Mouse (Mus musculus): Measurements from ENCODE around the gene Morc3. TPM values are rescaled to one million over a fixed set of nuclear protein-coding genes. Genes with fewer than 3 reads are reported as not detected.

Gene Morc3
- polyA plus RNA-seq, 2 experiments, result 11.8 to 16.4 TPM

DNA sequence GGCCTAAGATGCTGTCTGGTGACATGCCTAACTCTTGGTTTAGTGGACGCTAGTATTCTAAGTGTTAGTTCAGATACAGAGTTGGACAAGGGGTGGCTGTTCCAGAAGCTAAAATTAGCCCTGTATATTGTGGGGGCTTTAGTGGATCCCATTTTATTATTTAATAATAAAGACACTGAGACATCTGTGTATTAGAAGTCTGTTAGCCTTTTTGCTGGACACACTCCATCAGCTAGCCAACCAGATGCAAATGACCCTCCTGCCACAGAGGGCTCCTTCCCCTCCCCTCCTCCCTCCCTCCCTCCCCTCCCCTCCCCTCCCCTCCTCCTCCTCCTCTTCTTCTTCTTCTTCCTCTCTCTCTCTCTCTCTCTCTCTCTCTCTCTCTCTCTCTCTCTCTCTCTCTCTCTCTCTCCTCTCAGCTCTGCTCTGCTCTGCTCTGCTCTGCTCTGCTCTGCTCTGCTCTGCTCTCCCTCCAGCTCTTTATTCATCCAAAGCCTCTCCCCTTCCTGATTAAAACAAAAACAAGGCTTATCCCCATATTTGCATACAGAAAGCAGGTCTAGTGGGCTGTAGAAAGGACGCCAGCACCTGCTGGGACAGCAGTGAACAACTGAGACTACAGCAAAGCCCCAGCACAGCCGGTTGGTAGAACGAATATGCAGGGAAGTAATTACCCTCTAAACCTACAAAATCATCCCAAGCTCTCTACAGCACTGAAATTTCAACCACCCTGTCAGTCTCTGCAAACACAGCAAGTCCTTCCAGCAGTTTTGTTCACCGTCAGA, 41.8 kb upstream of the Morc3 start:
- TF ChIP-seq EP300 (IDR thresholded peaks at IDR 0.05; ENCODE audit: low read depth), result no peak
- no peak for TF ChIP-seq CTCF (IDR thresholded peaks at IDR 0.05; ENCODE audit: low read depth)
- no peak overlapping the region for H3K4me3 ChIP-seq (ENCODE audit: insufficient read depth in 1 of 2, low read depth in 2 of 2, low read length in 2 of 2)
- H3K4me2 ChIP-seq (ENCODE audit: low read depth), result no peak overlapping the region
- H3K27me3 ChIP-seq (ENCODE audit: control insufficient read depth, insufficient read depth, low read length), result no peaks in the 10 kb centered on the region
- WGBS (ENCODE audit: insufficient replicate concordance), result 56% methylated on average over 5 of the region's 5 CpGs
- ATAC-seq (ENCODE audit: insufficient read depth) (no peak), DNase-seq (ENCODE audit: low read depth in 3 of 3, low spot score in 3 of 3) (no peak)
- no peaks in the 10 kb centered on the region for H3K9me3 ChIP-seq (ENCODE audit: control insufficient read depth, low read length)
- H3K9ac ChIP-seq (replicated peaks), result no peak overlapping the region
- H3K27ac ChIP-seq, result no peak overlapping the region
- H3K36me3 ChIP-seq (replicated peaks; ENCODE audit: control insufficient read depth, insufficient read depth, low read depth), result no peaks in the 10 kb centered on the region
- peaks cover 8 to 12% of the 10 kb centered on the region in 2 experiments for H3K4me1 ChIP-seq (replicated peaks; ENCODE audit: control insufficient read depth in 2 of 2, insufficient read depth in 2 of 2, low read length in 1 of 2)

DNA sequence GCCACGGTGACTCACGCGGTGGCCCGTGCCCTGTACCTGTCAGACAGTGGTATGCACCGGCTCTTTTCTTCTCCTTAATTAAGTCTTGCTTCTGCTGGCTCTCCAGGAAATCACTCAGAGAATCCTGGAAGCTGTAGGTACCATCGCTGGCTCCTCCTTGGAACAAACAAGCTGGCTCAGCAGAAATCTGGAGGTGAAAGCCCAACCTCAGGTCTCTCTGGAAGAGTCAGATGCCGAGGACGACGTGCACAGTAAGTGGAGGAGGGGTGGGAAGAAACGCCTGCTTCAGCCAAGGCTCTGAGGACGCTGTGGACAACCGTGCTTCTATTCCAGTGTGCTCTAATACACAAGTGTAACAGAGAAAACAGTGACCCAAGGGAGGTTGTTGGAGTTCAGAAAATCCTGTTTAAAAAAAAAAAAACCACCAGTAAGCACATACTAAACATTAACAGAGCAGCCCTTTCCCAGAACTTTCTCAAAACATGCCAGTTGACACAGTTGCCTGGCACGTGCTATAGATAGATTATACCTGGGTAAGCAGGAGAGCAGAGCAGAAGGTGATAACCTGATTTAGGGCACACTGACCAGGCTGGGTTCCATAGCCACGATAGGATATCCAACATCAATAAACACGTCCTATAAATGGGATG, 38.8 kb upstream of the Morc3 start:
- no peak for DNase-seq (ENCODE audit: low read depth in 3 of 3, low spot score in 3 of 3)
- no peak overlapping the region for H3K9ac ChIP-seq (replicated peaks)
- no peaks in the 10 kb centered on the region for H3K27me3 ChIP-seq (ENCODE audit: control insufficient read depth, insufficient read depth, low read length)
- no peaks in the 10 kb centered on the region for H3K36me3 ChIP-seq (replicated peaks; ENCODE audit: control insufficient read depth, insufficient read depth, low read depth)
- H3K9me3 ChIP-seq (ENCODE audit: control insufficient read depth, low read length), result no peaks in the 10 kb centered on the region
- H3K27ac ChIP-seq, result no peak overlapping the region
- H3K4me2 ChIP-seq (ENCODE audit: low read depth), result no peak overlapping the region
- WGBS (ENCODE audit: insufficient replicate concordance), result 78% methylated on average over 15 of the region's 15 CpGs
- H3K4me1 ChIP-seq (replicated peaks; ENCODE audit: control insufficient read depth in 2 of 2, insufficient read depth in 2 of 2, low read length in 1 of 2), result peaks cover 6 to 10% of the 10 kb centered on the region in 2 experiments
- H3K4me3 ChIP-seq (ENCODE audit: insufficient read depth in 1 of 2, low read depth in 2 of 2, low read length in 2 of 2), result no peak overlapping the region
- TF ChIP-seq EP300 (IDR thresholded peaks at IDR 0.05; ENCODE audit: low read depth), result no peak
- no peak for TF ChIP-seq CTCF (IDR thresholded peaks at IDR 0.05; ENCODE audit: low read depth)
- no peak for ATAC-seq (ENCODE audit: insufficient read depth)

DNA sequence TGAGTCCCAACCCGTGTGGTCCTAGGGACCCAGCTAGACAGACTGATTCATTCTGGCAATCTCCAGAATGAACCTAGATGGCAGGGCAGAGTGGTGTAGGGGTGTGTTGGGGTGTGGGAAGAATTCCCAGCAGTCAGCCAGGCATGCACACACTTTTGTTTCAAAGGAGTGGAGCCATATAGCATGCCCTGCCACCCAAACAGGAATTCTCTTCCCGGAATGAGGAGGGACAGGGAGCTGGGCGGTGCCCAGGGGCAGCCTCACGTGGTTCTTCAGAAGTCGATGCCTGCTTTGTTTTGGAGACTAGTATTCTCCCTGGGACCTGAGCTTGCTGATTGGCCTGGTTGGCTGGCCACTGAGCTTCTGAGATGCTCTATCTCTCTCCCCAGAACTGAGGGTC, 37.1 kb upstream of the Morc3 start:
- H3K4me2 ChIP-seq (ENCODE audit: low read depth), result no peak overlapping the region
- no peaks in the 10 kb centered on the region for H3K36me3 ChIP-seq (replicated peaks; ENCODE audit: control insufficient read depth, insufficient read depth, low read depth)
- H3K4me1 ChIP-seq (replicated peaks; ENCODE audit: control insufficient read depth in 2 of 2, insufficient read depth in 2 of 2, low read length in 1 of 2), result peaks cover 0 to 3% of the 10 kb centered on the region in 2 experiments; a peak in 1 of 4 replicates
- no peak overlapping the region for H3K4me3 ChIP-seq (ENCODE audit: insufficient read depth in 1 of 2, low read depth in 2 of 2, low read length in 2 of 2)
- H3K27ac ChIP-seq, result no peak overlapping the region
- H3K27me3 ChIP-seq (ENCODE audit: control insufficient read depth, insufficient read depth, low read length), result no peaks in the 10 kb centered on the region
- H3K9ac ChIP-seq (replicated peaks), result no peak overlapping the region
- TF ChIP-seq CTCF (IDR thresholded peaks at IDR 0.05; ENCODE audit: low read depth) (no peak), EP300 (IDR thresholded peaks at IDR 0.05; ENCODE audit: low read depth) (no peak)
- WGBS (ENCODE audit: insufficient replicate concordance), result 64% methylated on average over 5 of the region's 5 CpGs
- ATAC-seq (ENCODE audit: insufficient read depth), result no peak
- no peaks in the 10 kb centered on the region for H3K9me3 ChIP-seq (ENCODE audit: control insufficient read depth, low read length)
- no peak for DNase-seq (ENCODE audit: low read depth in 3 of 3, low spot score in 3 of 3)

DNA sequence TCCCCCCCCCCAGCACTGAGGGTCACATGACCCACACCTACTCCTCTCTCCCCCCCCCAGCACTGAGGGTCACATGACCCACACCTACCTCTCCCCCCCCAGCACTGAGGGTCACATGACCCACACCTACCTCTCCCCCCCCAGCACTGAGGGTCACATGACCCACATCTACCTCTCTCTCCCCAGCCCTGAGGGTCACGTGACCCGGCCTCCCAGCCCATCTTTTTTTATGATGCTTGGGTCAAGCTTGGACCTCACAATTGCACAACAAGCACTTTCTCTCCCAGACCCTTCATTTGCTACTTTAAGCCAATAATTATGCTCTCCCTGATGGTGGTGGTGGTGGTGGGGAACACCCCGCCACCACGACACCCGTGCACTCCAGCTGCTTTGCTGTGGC, 36.5 kb upstream of the Morc3 start:
- H3K27ac ChIP-seq, result no peak overlapping the region
- TF ChIP-seq CTCF (IDR thresholded peaks at IDR 0.05; ENCODE audit: low read depth), result no peak
- TF ChIP-seq EP300 (IDR thresholded peaks at IDR 0.05; ENCODE audit: low read depth), result no peak
- no peak overlapping the region for H3K9ac ChIP-seq (replicated peaks)
- H3K4me2 ChIP-seq (ENCODE audit: low read depth), result no peak overlapping the region
- ATAC-seq (ENCODE audit: insufficient read depth) (no peak), DNase-seq (ENCODE audit: low read depth in 3 of 3, low spot score in 3 of 3) (no peak)
- no peak overlapping the region for H3K4me3 ChIP-seq (ENCODE audit: insufficient read depth in 1 of 2, low read depth in 2 of 2, low read length in 2 of 2)
- H3K4me1 ChIP-seq (replicated peaks; ENCODE audit: control insufficient read depth in 2 of 2, insufficient read depth in 2 of 2, low read length in 1 of 2), result peaks cover 0 to 3% of the 10 kb centered on the region in 2 experiments; a peak in 1 of 4 replicates
- no peaks in the 10 kb centered on the region for H3K36me3 ChIP-seq (replicated peaks; ENCODE audit: control insufficient read depth, insufficient read depth, low read depth)
- no peaks in the 10 kb centered on the region for H3K9me3 ChIP-seq (ENCODE audit: control insufficient read depth, low read length)
- H3K27me3 ChIP-seq (ENCODE audit: control insufficient read depth, insufficient read depth, low read length), result no peaks in the 10 kb centered on the region
- WGBS (ENCODE audit: insufficient replicate concordance), result 86% methylated on average over 5 of the region's 5 CpGs

Data from liver, embryonic 14.5 days (tissue).